Mouse (Mus musculus) embryonic facial prominence, embryonic 14.5 days (tissue): Measurements from ENCODE around the gene Scgb1c1. TPM values are rescaled to one million over a fixed set of nuclear protein-coding genes. Genes with fewer than 3 reads are reported as not detected.

ENCODE experiments used
- ATAC-seq: fragments of 200-750 bp; cut with Nextera tagmentation; 2 replicates; pipeline ENCODE4 v1.8.0; 2017; ENCODE audit warnings: low read depth, moderate number of reproducible peaks, moderate TSS enrichment
- DNase-seq: peaks from one replicate; pipeline ENCODE4 v3.0.0-alpha.2; 2015; ENCODE audit warnings: low spot score
- H3K27ac ChIP-seq: fragments of 300-500 bp; sonication (generic); replicated peaks from 2 replicates; pipeline ENCODE4 v1.5.1; 2014; ENCODE audit warnings: low read depth, mild to moderate bottlenecking, low read length, moderate library complexity
- H3K27me3 ChIP-seq: fragments of 300-500 bp; sonication (generic); replicated peaks from 2 replicates; pipeline ENCODE4 v1.6.1; 2014; ENCODE audit warnings: low read length; ENCODE audit not compliant: control insufficient read depth, insufficient read depth
- H3K36me3 ChIP-seq: fragments of 300-500 bp; sonication (generic); 2 replicates; pipeline ENCODE4 v1.6.1; 2014; ENCODE audit warnings: low read length, mixed read lengths; ENCODE audit not compliant: control insufficient read depth, insufficient read depth
- H3K4me1 ChIP-seq: fragments of 300-500 bp; sonication (generic); 2 replicates; pipeline ENCODE4 v1.6.1; 2014; ENCODE audit warnings: antibody characterized with exemption, low read length; ENCODE audit not compliant: control insufficient read depth, insufficient read depth
- H3K4me2 ChIP-seq: fragments of 300-500 bp; sonication (generic); 2 replicates; pipeline ENCODE4 v1.6.1; 2014; ENCODE audit warnings: low read depth, mild to moderate bottlenecking, low read length, moderate library complexity, mixed read lengths
- H3K4me3 ChIP-seq: fragments of 300-500 bp; sonication (generic); 2 replicates; pipeline ENCODE4 v1.5.1; 2014; ENCODE audit warnings: low read depth, mild to moderate bottlenecking, low read length
- H3K9ac ChIP-seq: fragments of 300-500 bp; sonication (generic); 2 replicates; pipeline ENCODE4 v1.6.1; 2014; ENCODE audit warnings: low read depth, mild to moderate bottlenecking, low read length, moderate library complexity, mixed read lengths
- H3K9me3 ChIP-seq: fragments of 300-500 bp; sonication (generic); 2 replicates; pipeline ENCODE4 v1.6.1; 2016; ENCODE audit warnings: low read length; ENCODE audit not compliant: control insufficient read depth
- WGBS: fragments of 180-500 bp; shearing (Covaris S2); extraction: QIAGEN DNeasy Blood & Tissue Kit; methylation state at CpG from one replicate; pipeline ENCODE4 v1.1.7; 2014; 5-methylcytosine and 5-hydroxymethylcytosine counted together
- polyA plus RNA-seq: library from polyadenylated mRNA; unstranded; fragments of >200 nt; fragmentation: Nextera tagmentation; extraction: Ambion mirVana; gene quantifications from 2 replicates; pipeline ENCODE4 v1.2.1, GENCODE M21; 2014

Scgb1c1 gene
- 0.88 and 3.6 TPM in 2 replicates for polyA plus RNA-seq

DNA sequence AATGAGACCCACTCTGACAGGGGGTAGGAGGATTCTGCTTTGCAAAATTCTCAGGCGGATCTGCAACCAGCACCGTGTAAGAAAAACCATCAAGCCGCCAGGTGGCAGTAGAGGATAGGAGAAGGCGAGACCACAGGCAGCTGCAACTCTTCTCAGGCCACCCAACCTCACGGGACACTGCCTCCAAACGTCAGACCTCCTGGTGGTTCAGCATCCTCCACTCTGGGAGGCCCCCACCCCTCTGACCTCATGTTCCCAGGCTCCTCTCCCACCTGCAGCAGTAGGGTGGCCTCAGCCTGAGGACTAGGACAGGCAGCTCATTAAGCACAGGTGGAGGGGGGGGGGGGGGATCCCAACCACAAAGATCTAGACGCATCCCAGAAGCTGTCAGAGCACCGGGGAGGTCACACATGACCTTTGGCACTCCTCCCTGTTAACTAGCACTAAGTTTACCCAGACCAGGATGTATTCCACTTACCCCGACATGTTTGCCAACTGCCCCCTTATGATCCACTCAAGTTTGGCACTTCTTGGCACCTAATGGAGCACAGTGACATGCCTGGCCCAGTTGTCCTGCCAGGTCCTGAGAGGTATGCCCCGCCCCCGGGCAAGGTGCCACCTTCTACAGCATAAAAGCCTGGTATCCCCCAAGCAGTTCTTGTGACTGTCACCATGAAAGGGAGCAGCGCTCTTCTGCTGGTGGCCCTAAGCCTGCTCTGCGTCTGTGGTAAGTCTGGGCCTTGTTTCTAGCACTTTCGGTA lies at the start of gene Scgb1c1:
Gene Scgb1c1 (plus strand): TSS at position 643 of the 761 bp plus-strand sequence.
- 29% methylated on average over 11 of the region's 14 CpGs for WGBS
- peaks cover 9% of the 10 kb centered on the region for H3K27me3 ChIP-seq
- peak; percentile 84 for ATAC-seq

GRCm38 (mm10) chr7:140797619-140798018 lies 47.7 kb upstream of the Scgb1c1 start:
- Histone ChIP-seq H3K4me1 (no peaks in the 10 kb centered on the region), H3K36me3 (no peaks in the 10 kb centered on the region), H3K4me3 (no peak overlapping the region), H3K9ac (no peak overlapping the region), H3K4me2 (no peak overlapping the region), H3K27ac (no peak overlapping the region), H3K27me3 (no peaks in the 10 kb centered on the region), H3K9me3 (no peaks in the 10 kb centered on the region)
- ATAC-seq = no peak
- DNase-seq = no peak
- WGBS = 86% methylated on average over 3 of the region's 3 CpGs

More for the DNA sequence above, at the start of gene Scgb1c1:
- Histone ChIP-seq H3K9ac (no peak within 1 kb of the TSS), H3K27ac (no peak within 1 kb of the TSS), H3K36me3 (no peaks in the 10 kb centered on the region), H3K4me2 (no peak within 1 kb of the TSS), H3K4me3 (no peak within 1 kb of the TSS), H3K9me3 (no peaks in the 10 kb centered on the region), H3K4me1 (peaks cover 3% of the 10 kb centered on the region; the same call in 1 of the 2 replicates)
- DNase-seq = peak; percentile 90

DNA sequence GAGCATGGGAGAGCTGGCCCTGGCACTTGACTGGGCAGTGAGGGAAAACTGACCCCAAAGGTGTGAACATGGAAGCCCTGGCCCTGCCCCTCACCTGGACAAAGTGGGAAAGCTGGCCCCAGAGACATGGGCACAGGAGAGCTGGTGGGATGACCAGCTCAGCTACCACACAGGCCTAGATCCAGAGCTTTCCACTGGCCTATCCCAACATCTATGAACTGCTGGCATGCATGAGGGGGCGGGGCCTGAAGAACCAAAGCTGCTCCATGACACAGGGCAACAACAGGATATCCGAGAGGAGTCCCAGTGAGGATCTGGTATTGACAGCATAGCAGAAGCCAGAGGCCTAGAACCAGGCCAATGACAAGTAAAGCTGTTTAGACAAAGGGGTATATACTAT lies 47.1 kb upstream of the Scgb1c1 start:
- ATAC-seq (0 out of 2 replicates have a peak, but pooled peaks have one; percentile 30), DNase-seq (no peak)
- no peak overlapping the region for H3K4me2 ChIP-seq
- H3K36me3 ChIP-seq = no peaks in the 10 kb centered on the region
- H3K4me3 ChIP-seq = no peak overlapping the region
- no peaks in the 10 kb centered on the region for H3K27me3 ChIP-seq
- no peak overlapping the region for H3K9ac ChIP-seq
- H3K9me3 ChIP-seq = no peaks in the 10 kb centered on the region
- H3K27ac ChIP-seq = no peak overlapping the region
- H3K4me1 ChIP-seq = no peaks in the 10 kb centered on the region
- WGBS = 56% methylated on average over 2 of the region's 2 CpGs

GRCm38 (mm10) chr7:140802629-140803028 lies 42.7 kb upstream of the Scgb1c1 start:
- DNase-seq (no peak), ATAC-seq (no peak)
- WGBS = 64% methylated on average over 6 of the region's 6 CpGs

GRCm38 (mm10) chr7:140805704-140806103 lies 39.6 kb upstream of the Scgb1c1 start:
- H3K4me2 ChIP-seq = no peak overlapping the region
- WGBS = 11% methylated on average over 1 of the region's 1 CpGs
- H3K9ac ChIP-seq = no peak overlapping the region
- DNase-seq (peak; percentile 7), ATAC-seq (no peak)
- 0 out of 2 replicates have a peak, but pooled peaks cover 2% of the 10 kb centered on the region for H3K36me3 ChIP-seq
- no peak overlapping the region for H3K4me3 ChIP-seq
- no peaks in the 10 kb centered on the region for H3K9me3 ChIP-seq
- no peaks in the 10 kb centered on the region for H3K4me1 ChIP-seq
- H3K27ac ChIP-seq = no peak overlapping the region
- no peaks in the 10 kb centered on the region for H3K27me3 ChIP-seq

More at GRCm38 (mm10) chr7:140802629-140803028, 42.7 kb upstream of the Scgb1c1 start:
- Histone ChIP-seq H3K4me3 (no peak overlapping the region), H3K9me3 (no peaks in the 10 kb centered on the region), H3K9ac (no peak overlapping the region), H3K4me2 (no peak overlapping the region), H3K36me3 (no peaks in the 10 kb centered on the region), H3K4me1 (no peaks in the 10 kb centered on the region), H3K27ac (no peak overlapping the region), H3K27me3 (no peaks in the 10 kb centered on the region)

- Histone ChIP-seq H3K4me3 (no peak overlapping the region), H3K36me3 (peaks cover 15% of the 10 kb centered on the region; the same call in 1 of the 2 replicates), H3K9me3 (no peaks in the 10 kb centered on the region), H3K4me1 (no peaks in the 10 kb centered on the region), H3K9ac (no peak overlapping the region), H3K4me2 (no peak overlapping the region), H3K27ac (no peak overlapping the region), H3K27me3 (no peaks in the 10 kb centered on the region)
- DNase-seq = no peak
- ATAC-seq = no peak
- WGBS = 92% methylated on average over 6 of the region's 6 CpGs
Measured at GRCm38 (mm10) chr7:140810496-140810895, 34.9 kb upstream of the Scgb1c1 start.

DNA sequence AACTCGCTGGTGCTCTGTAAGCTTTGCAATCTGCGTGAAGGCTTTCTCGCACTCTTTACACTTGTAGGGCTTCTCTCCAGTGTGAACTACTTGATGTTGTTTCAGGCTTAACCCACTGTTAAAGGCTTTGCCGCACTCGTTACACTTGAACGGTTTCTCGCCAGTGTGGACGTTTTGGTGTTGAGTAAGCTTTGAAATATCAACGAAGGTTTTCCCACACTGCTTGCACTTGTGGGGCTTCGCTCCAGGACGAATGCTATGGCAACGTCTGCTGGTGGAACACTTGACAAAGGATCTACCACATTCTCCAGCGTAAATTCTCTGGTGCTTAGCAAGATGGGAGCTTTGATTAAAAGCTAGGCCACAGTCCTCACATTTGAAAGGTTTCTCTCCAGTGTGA lies 33.6 kb upstream of the Scgb1c1 start:
- H3K36me3 ChIP-seq = peaks cover 15% of the 10 kb centered on the region; the same call in 1 of the 2 replicates
- H3K4me1 ChIP-seq = no peaks in the 10 kb centered on the region
- no peaks in the 10 kb centered on the region for H3K27me3 ChIP-seq
- no peak overlapping the region for H3K27ac ChIP-seq
- 89% methylated on average over 13 of the region's 13 CpGs for WGBS
- no peak for ATAC-seq
- DNase-seq = no peak
- no peaks in the 10 kb centered on the region for H3K9me3 ChIP-seq
- H3K9ac ChIP-seq = no peak overlapping the region
- no peak overlapping the region for H3K4me3 ChIP-seq
- H3K4me2 ChIP-seq = no peak overlapping the region

- Histone ChIP-seq H3K9me3 (no peaks in the 10 kb centered on the region), H3K4me1 (no peaks in the 10 kb centered on the region), H3K27ac (no peak overlapping the region), H3K4me2 (no peak overlapping the region), H3K36me3 (peaks cover 15% of the 10 kb centered on the region; the same call in 1 of the 2 replicates), H3K4me3 (no peak overlapping the region), H3K9ac (no peak overlapping the region), H3K27me3 (no peaks in the 10 kb centered on the region)
- ATAC-seq (no peak), DNase-seq (no peak)
- 88% methylated on average over 12 of the region's 12 CpGs for WGBS
Measured at GRCm38 (mm10) chr7:140812850-140813249, 32.5 kb upstream of the Scgb1c1 start.

- no peak overlapping the region for H3K4me3 ChIP-seq
- H3K4me2 ChIP-seq = no peak overlapping the region
- 77% methylated on average over 4 of the region's 4 CpGs for WGBS
- 0 out of 2 replicates have a peak, but pooled peaks cover 2% of the 10 kb centered on the region for H3K36me3 ChIP-seq
- no peak overlapping the region for H3K9ac ChIP-seq
- DNase-seq (no peak), ATAC-seq (no peak)
- H3K9me3 ChIP-seq = no peaks in the 10 kb centered on the region
- no peak overlapping the region for H3K27ac ChIP-seq
- H3K4me1 ChIP-seq = 0 out of 2 replicates have a peak, but pooled peaks cover 3% of the 10 kb centered on the region
- no peaks in the 10 kb centered on the region for H3K27me3 ChIP-seq
Measured at GRCm38 (mm10) chr7:140820173-140820572, 25.2 kb upstream of the Scgb1c1 start.
